Mouse (Mus musculus): Measurements from ENCODE around the gene Eci1.
"Not testable (repeated sequence)": the region's sequence is repeated elsewhere in the genome, so short reads cannot be mapped to it uniquely, and the experiment has no call there.

The Eci1 gene

GRCm38 (mm10) chr17:24426471-24427169, at the start of gene Eci1:
Gene Eci1 (plus strand): TSS chr17:24426641.
- DNase-seq (ENCODE audit: extremely low read depth, insufficient read length, low spot score), result peak; percentile 97

- no peak for DNase-seq (ENCODE audit: extremely low read depth, insufficient read length, low spot score)
Observed at GRCm38 (mm10) chr17:24378496-24378895, 47.9 kb upstream of the Eci1 start.

- DNase-seq (ENCODE audit: extremely low read depth, insufficient read length, low spot score), result no peak
Observed at GRCm38 (mm10) chr17:24383789-24384188, 42.7 kb upstream of the Eci1 start.

- DNase-seq (ENCODE audit: extremely low read depth, insufficient read length, low spot score), result no peak
Observed at GRCm38 (mm10) chr17:24388711-24389110, 37.7 kb upstream of the Eci1 start.

- DNase-seq (ENCODE audit: extremely low read depth, insufficient read length, low spot score), result no peak
Observed at GRCm38 (mm10) chr17:24389865-24390264, 36.6 kb upstream of the Eci1 start.

- no peak for DNase-seq (ENCODE audit: extremely low read depth, insufficient read length, low spot score)
Observed at GRCm38 (mm10) chr17:24391149-24391548, 35.3 kb upstream of the Eci1 start.

GRCm38 (mm10) chr17:24393527-24393926, 32.9 kb upstream of the Eci1 start:
- DNase-seq (ENCODE audit: extremely low read depth, insufficient read length, low spot score), result no peak

GRCm38 (mm10) chr17:24394456-24394855, 32.0 kb upstream of the Eci1 start:
- no peak for DNase-seq (ENCODE audit: extremely low read depth, insufficient read length, low spot score)

- no peak for DNase-seq (ENCODE audit: extremely low read depth, insufficient read length, low spot score)
Observed at GRCm38 (mm10) chr17:24402371-24402770, 24.1 kb upstream of the Eci1 start.

GRCm38 (mm10) chr17:24407116-24407803, 19.2 kb upstream of the Eci1 start:
- DNase-seq (ENCODE audit: extremely low read depth, insufficient read length, low spot score), result no peak

GRCm38 (mm10) chr17:24413557-24414211, 12.8 kb upstream of the Eci1 start:
- no peak for DNase-seq (ENCODE audit: extremely low read depth, insufficient read length, low spot score)

GRCm38 (mm10) chr17:24414230-24414976, 12.0 kb upstream of the Eci1 start, which contains the start of gene Rnps1:
Gene Rnps1 (plus strand): TSS chr17:24414565.
- peak; percentile 100 for DNase-seq (ENCODE audit: extremely low read depth, insufficient read length, low spot score)

GRCm38 (mm10) chr17:24415011-24415410, 11.4 kb upstream of the Eci1 start:
- no peak for DNase-seq (ENCODE audit: extremely low read depth, insufficient read length, low spot score)

- no peak for DNase-seq (ENCODE audit: extremely low read depth, insufficient read length, low spot score)
Observed at GRCm38 (mm10) chr17:24416051-24416652, 10.3 kb upstream of the Eci1 start.

GRCm38 (mm10) chr17:24423114-24423513, 3.3 kb upstream of the Eci1 start:
- DNase-seq (ENCODE audit: extremely low read depth, insufficient read length, low spot score), result no peak

GRCm38 (mm10) chr17:24424489-24424888, 2.0 kb upstream of the Eci1 start:
- no peak for DNase-seq (ENCODE audit: extremely low read depth, insufficient read length, low spot score)

- DNase-seq (ENCODE audit: extremely low read depth, insufficient read length, low spot score), result not testable (repeated sequence)
Observed at GRCm38 (mm10) chr17:24425326-24425725, 1.1 kb upstream of the Eci1 start.

GRCm38 (mm10) chr17:24425905-24426304, 536 bp upstream of the Eci1 start:
- no peak for DNase-seq (ENCODE audit: extremely low read depth, insufficient read length, low spot score)

- DNase-seq (ENCODE audit: extremely low read depth, insufficient read length, low spot score), result peak; percentile 36
Observed at GRCm38 (mm10) chr17:24427170-24427557, 723 bp downstream of the Eci1 start.

- no peak for DNase-seq (ENCODE audit: extremely low read depth, insufficient read length, low spot score)
Observed at GRCm38 (mm10) chr17:24429201-24429983, 3.0 kb downstream of the Eci1 start.

Measured in 3134 (cell line).